In the genomic region with DNA sequence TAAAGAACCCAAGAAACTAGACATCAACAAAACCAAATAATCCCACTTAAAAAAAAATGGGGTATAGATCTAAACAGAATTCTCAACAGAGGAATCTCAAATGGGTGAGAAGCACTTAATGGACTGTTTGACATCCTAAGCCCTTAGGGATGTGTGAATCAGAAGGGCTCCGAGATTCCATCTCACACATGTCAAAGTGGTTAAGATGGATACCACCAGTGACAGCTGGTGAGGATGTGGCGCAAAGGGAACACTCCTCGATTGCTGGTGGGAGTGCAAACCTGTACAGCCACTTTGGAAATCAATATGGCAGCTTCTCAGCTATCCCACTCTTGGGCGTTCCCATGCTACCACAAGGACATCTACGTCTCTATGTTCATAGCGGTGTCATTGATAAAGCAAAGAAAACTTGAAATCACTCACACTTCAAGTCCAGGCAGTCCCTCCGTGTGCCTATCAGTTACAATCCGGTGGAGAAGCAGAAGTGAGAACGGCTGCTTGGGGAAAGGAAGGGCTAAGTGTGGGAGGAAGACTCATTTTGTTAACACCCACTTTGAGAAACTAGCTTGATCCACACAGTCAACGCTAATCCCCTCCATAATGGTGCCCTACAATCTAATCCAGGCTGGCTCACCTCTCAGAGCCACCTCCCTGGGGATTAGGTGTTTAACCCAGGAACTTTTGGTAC, we compare ENCODE assay signal across 14 mouse cellular contexts.
"Had no signal": no experiment of that assay in that cellular context is flagged by ENCODE, and none has a peak within 500 bp of the region (broad histone marks: within the 10 kb centered on the region; RNA-seq: fewer than 3 reads in every experiment).

No protein-coding gene starts in this region.

- H3K9ac ChIP-seq: limb, embryonic 13.5 days; liver, embryonic 15.5 days; neural tube, embryonic 15.5 days had no signal

- H3K36me3 ChIP-seq: limb, embryonic 13.5 days; liver, embryonic 15.5 days; neural tube, embryonic 15.5 days had no signal

- H3K4me3 ChIP-seq: layer of hippocampus, adult 2 months; limb, embryonic 13.5 days; liver, embryonic 15.5 days; myocyte; neural tube, embryonic 15.5 days had no signal

- H3K27ac ChIP-seq: kidney, postnatal 0 days; layer of hippocampus, adult 2 months; limb, embryonic 13.5 days; liver, embryonic 15.5 days; macrophage; neural tube, embryonic 15.5 days had no signal

- H3K4me1 ChIP-seq: limb, embryonic 13.5 days; liver, embryonic 15.5 days; neural tube, embryonic 15.5 days had no signal

- H3K9me3 ChIP-seq: limb, embryonic 13.5 days; liver, embryonic 15.5 days; neural tube, embryonic 15.5 days had no signal

- DNase-seq: kidney, adult 8-10 months; kidney, postnatal 36 days; left cerebral cortex, postnatal 4 days; lung, adult 2 months; midbrain, embryonic 14.5 days had no signal

- H3K27me3 ChIP-seq: limb, embryonic 13.5 days; liver, embryonic 15.5 days; neural tube, embryonic 15.5 days had no signal

- ATAC-seq: intestine, postnatal 0 days; lung, postnatal 0 days had no signal
